ENCODE assay signal across 9 mouse cellular contexts in genomic region chr10:127945432-127946064, GRCm38 (mm10). TPM values are rescaled to one million over a fixed set of nuclear protein-coding genes. Genes with fewer than 3 reads are reported as not detected.
DNase-seq lines count a peak whose midpoint lies in the region; ATAC-seq and TF ChIP-seq lines count a peak whose summit lies in the region.
"Had no signal": no experiment of that assay in that cellular context is flagged by ENCODE, and none has a peak within 500 bp of the region (broad histone marks: within the 10 kb centered on the region; RNA-seq: fewer than 3 reads in every experiment).

No protein-coding gene starts in this region.

- no peaks in the 10 kb centered on the region for H3K9me3 ChIP-seq in hindbrain, embryonic 16.5 days (ENCODE audit: control insufficient read depth, low read length)

- peak; percentile 18 for DNase-seq in ovary, postnatal 14 days (ENCODE audit: low spot score)
- DNase-seq in ovary, postnatal 10 days (ENCODE audit: low spot score) = no peak
- DNase-seq in fibroblast of lung, adult 2 months (ENCODE audit: low read depth) = peak; percentile 36
- peak; percentile 27 to 28 for DNase-seq in left cerebral cortex, postnatal 25 days (ENCODE audit: low spot score in 2 of 2)
- DNase-seq in mesoderm, embryonic 11.5 days (ENCODE audit: low read depth, low spot score) = peak; percentile 80
- peak; percentile 57 for DNase-seq in thymus, adult 2 months

- 18% methylated on average over 5 of the region's 5 CpGs for WGBS in bone marrow, adult 2 months
- 33% methylated on average over 5 of the region's 5 CpGs for WGBS in hindbrain, embryonic 16.5 days
- 21% methylated on average over 5 of the region's 5 CpGs for WGBS in thymus, adult 2 months

- intact Hi-C loops in left cerebral cortex, postnatal 25 days (cut with DNase I) = loop anchor here (2.0 kb wide), 1 partner anchor 63 kb away; no protein-coding TSS in a partner anchor

- no peak overlapping the region for H3K4me3 ChIP-seq in bone marrow, adult 2 months (replicated peaks; ENCODE audit: control insufficient read depth, low read depth, low read length)
- H3K4me3 ChIP-seq in hindbrain, embryonic 16.5 days (ENCODE audit: low read length) = no peak overlapping the region
- H3K4me3 ChIP-seq in thymus, adult 2 months (ENCODE audit: control insufficient read depth, insufficient read depth, low read length) = no peak overlapping the region

- H3K36me3 ChIP-seq in hindbrain, embryonic 16.5 days (ENCODE audit: control insufficient read depth, insufficient read depth, low read length) = no peaks in the 10 kb centered on the region
- H3K36me3 ChIP-seq in thymus, adult 2 months (ENCODE audit: control insufficient read depth, insufficient read depth, low read length) = no peaks in the 10 kb centered on the region

- H3K9ac ChIP-seq in hindbrain, embryonic 16.5 days (ENCODE audit: low read depth, low read length) = no peak overlapping the region

- peak; percentile 52; the same call in 1 of the 2 replicates for ATAC-seq in hindbrain, embryonic 16.5 days

- no peaks in the 10 kb centered on the region for H3K27me3 ChIP-seq in hindbrain, embryonic 16.5 days (replicated peaks; ENCODE audit: control insufficient read depth, insufficient read depth, low read length)
- H3K27me3 ChIP-seq in thymus, adult 2 months (ENCODE audit: control insufficient read depth, insufficient read depth, low read length) = no peaks in the 10 kb centered on the region

- TF ChIP-seq POLR2A in bone marrow, adult 2 months (IDR thresholded peaks at IDR 0.05; ENCODE audit: borderline replicate concordance, control insufficient read depth, low read depth, low read length) = no peak
- no peak for TF ChIP-seq POLR2A in thymus, adult 2 months (IDR thresholded peaks at IDR 0.05; ENCODE audit: control insufficient read depth, extremely low read depth, insufficient read depth, low read length, poor library complexity)

- H3K4me2 ChIP-seq in hindbrain, embryonic 16.5 days (ENCODE audit: low read length) = no peak overlapping the region

- H3K4me1 ChIP-seq in bone marrow, adult 2 months (ENCODE audit: control insufficient read depth, insufficient read depth, low read length) = no peaks in the 10 kb centered on the region; the same call in 1 of the 2 replicates
- H3K4me1 ChIP-seq in hindbrain, embryonic 16.5 days (ENCODE audit: control insufficient read depth, insufficient read depth, low read depth, low read length) = no peaks in the 10 kb centered on the region
- H3K4me1 ChIP-seq in thymus, adult 2 months (replicated peaks; ENCODE audit: control insufficient read depth, insufficient read depth, low read length) = no peaks in the 10 kb centered on the region

- TF ChIP-seq CTCF in bone marrow, adult 2 months (IDR thresholded peaks at IDR 0.05; ENCODE audit: control insufficient read depth, insufficient read depth, low read length) = peak; percentile 40; the same call in 1 of the 2 replicates
- no peak for TF ChIP-seq CTCF in thymus, adult 2 months (IDR thresholded peaks at IDR 0.05; ENCODE audit: borderline replicate concordance, control insufficient read depth, extremely low read depth, insufficient read depth, low read length, poor library complexity)

- no peak overlapping the region for H3K27ac ChIP-seq in bone marrow, adult 2 months (ENCODE audit: control insufficient read depth, insufficient read depth, low read depth, low read length, poor library complexity)
- H3K27ac ChIP-seq in hindbrain, embryonic 16.5 days (ENCODE audit: low read depth, low read length) = no peak overlapping the region
- no peak overlapping the region for H3K27ac ChIP-seq in thymus, adult 2 months (ENCODE audit: control insufficient read depth, insufficient read depth, low read length)

RNA-seq across cellular contexts. Expression of gene Sdr9c7, which starts 47.2 kb away (rescaled TPM):
- not detected in 2 replicates for polyA plus RNA-seq in bone marrow, adult 2 months (2011; ENCODE audit: insufficient read depth, insufficient read length, low replicate concordance, missing spikeins)
- not detected in 2 replicates for polyA plus RNA-seq in hindbrain, embryonic 16.5 days (2015; fragmentation: Nextera tagmentation; extraction: Ambion mirVana)
- total RNA-seq in left cerebral cortex, postnatal 25 days (2021) = not detected
- 0.52 and 1.3 TPM in 2 replicates for polyA plus RNA-seq in thymus, adult 2 months (2012; rRNA removed)

RNA-seq across cellular contexts. Expression of gene Rdh7, which starts 56.9 kb away (rescaled TPM):
- polyA plus RNA-seq in bone marrow, adult 2 months (2011; ENCODE audit: insufficient read depth, insufficient read length, low replicate concordance, missing spikeins) = 1.1 and 4.5 TPM in 2 replicates
- polyA plus RNA-seq in hindbrain, embryonic 16.5 days (2015; fragmentation: Nextera tagmentation; extraction: Ambion mirVana) = not detected in 2 replicates
- total RNA-seq in left cerebral cortex, postnatal 25 days (2021) = not detected
- 0.11 and 1.7 TPM in 2 replicates for polyA plus RNA-seq in thymus, adult 2 months (2012; rRNA removed)
- polyA plus RNA-seq: frontal cortex, adult 2 months had no signal
